Mouse (Mus musculus) mouse embryonic stem cell (cell line): ENCODE results near the gene Nadk2.

Experiments
- in situ Hi-C, 2 experiments: fragments of 300-500 bp; cut with MboI; formaldehyde crosslinking; loops; 1 replicate in 1 of 2; 3 replicates in 1 of 2; pipeline ENCODE4 v1.14.3; 2019 to 2020; ENCODE audit warnings: low sequenced_read_pairs in 2 of 2, low pct_unique_long_range_greater_than_20kb in 1 of 2, mixed read lengths in 1 of 2; ENCODE audit not compliant: unreplicated experiment in 1 of 2

Gene Nadk2

GRCm38 (mm10) chr15:9086813-9087212 is 15.8 kb downstream of the Nadk2 start:
- in situ Hi-C loops: no loop called here

GRCm38 (mm10) chr15:9087421-9087820 is 16.4 kb downstream of the Nadk2 start:
- in situ Hi-C loops: no loop called here

GRCm38 (mm10) chr15:9087895-9088682 is 17.0 kb downstream of the Nadk2 start:
- in situ Hi-C loops: no loop called here

GRCm38 (mm10) chr15:9088683-9089072 is 17.6 kb downstream of the Nadk2 start:
- in situ Hi-C loops: no loop called here

- in situ Hi-C loops: no loop called here
Observed at GRCm38 (mm10) chr15:9089136-9089720, 18.2 kb downstream of the Nadk2 start.

GRCm38 (mm10) chr15:9090662-9091061 is 19.6 kb downstream of the Nadk2 start:
- in situ Hi-C loops: no loop called here

GRCm38 (mm10) chr15:9093598-9094365 is 22.7 kb downstream of the Nadk2 start:
- in situ Hi-C loops: no loop called here

- in situ Hi-C loops: no loop called here
Observed at GRCm38 (mm10) chr15:9094366-9094750, 23.3 kb downstream of the Nadk2 start.

GRCm38 (mm10) chr15:9096865-9097264 is 25.8 kb downstream of the Nadk2 start:
- in situ Hi-C loops: no loop called here

- in situ Hi-C loops: no loop called here
Observed at GRCm38 (mm10) chr15:9100446-9101077, 29.5 kb downstream of the Nadk2 start.

- in situ Hi-C loops: no loop called here
Observed at GRCm38 (mm10) chr15:9106303-9107074, 35.4 kb downstream of the Nadk2 start.

- in situ Hi-C loops: no loop called here
Observed at GRCm38 (mm10) chr15:9110526-9111347, 39.7 kb downstream of the Nadk2 start.

GRCm38 (mm10) chr15:9111648-9112047 is 40.6 kb downstream of the Nadk2 start:
- in situ Hi-C loops: no loop called here

GRCm38 (mm10) chr15:9113556-9113955 is 42.5 kb downstream of the Nadk2 start:
- in situ Hi-C loops: no loop called here

- in situ Hi-C loops: no loop called here
Observed at GRCm38 (mm10) chr15:9114131-9114530, 43.1 kb downstream of the Nadk2 start.

- in situ Hi-C loops: no loop called here
Observed at GRCm38 (mm10) chr15:9114599-9114998, 43.5 kb downstream of the Nadk2 start.

GRCm38 (mm10) chr15:9118852-9119251 is 47.8 kb downstream of the Nadk2 start:
- in situ Hi-C loops: no loop called here

- in situ Hi-C loops: no loop called here
Observed at GRCm38 (mm10) chr15:9120081-9120480, 49.0 kb downstream of the Nadk2 start.
